Mouse (Mus musculus): ENCODE data around the gene Selenot.
"Not testable (repeated sequence)": the region's sequence is repeated elsewhere in the genome, so short reads cannot be mapped to it uniquely, and the experiment has no call there.

Gene Selenot

DNA sequence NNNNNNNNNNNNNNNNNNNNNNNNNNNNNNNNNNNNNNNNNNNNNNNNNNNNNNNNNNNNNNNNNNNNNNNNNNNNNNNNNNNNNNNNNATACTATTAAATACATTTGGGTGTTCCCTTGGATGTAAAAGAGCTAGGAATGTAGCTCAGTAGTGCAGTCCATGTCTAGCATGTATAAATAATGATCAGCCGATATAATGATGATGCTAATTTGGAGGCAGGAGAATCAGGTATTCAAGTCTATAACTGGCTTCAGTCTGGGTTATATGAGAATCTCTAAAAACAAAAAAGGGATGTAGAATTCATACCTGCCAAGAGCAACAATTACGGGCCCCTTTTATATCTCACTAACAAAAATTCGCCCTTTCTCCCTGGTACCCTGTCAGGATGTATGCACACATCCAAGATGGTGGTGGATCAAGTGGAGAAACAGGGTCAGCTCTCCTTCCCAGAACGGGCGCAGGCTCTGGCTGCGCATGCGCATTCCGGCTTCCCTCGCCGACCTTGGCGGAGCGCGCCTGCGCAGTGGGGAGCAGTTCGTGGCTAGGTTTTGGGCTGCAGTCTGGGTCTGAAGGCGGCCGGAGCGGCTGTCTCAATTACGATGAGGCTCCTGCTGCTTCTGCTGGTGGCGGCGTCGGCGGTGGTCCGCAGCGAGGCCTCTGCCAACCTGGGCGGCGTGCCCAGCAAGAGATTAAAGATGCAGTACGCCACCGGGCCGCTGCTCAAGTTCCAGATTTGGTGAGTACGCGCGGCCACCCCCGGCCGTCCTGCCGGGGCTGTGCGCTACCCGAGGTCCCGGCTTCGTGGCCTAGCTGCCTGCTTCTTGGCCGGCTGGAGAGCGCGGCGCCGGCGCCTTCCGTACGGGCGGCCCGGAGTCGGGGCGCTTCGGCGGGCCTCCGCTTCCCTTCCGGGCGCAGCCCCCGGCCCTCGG lies at the start of gene Selenot:
TSS of gene Selenot (plus strand) at position 500 of the 930 bp plus-strand sequence.
- DNase-seq (ENCODE audit: low spot score in 2 of 2) = peak; percentile 94 to 95

DNA sequence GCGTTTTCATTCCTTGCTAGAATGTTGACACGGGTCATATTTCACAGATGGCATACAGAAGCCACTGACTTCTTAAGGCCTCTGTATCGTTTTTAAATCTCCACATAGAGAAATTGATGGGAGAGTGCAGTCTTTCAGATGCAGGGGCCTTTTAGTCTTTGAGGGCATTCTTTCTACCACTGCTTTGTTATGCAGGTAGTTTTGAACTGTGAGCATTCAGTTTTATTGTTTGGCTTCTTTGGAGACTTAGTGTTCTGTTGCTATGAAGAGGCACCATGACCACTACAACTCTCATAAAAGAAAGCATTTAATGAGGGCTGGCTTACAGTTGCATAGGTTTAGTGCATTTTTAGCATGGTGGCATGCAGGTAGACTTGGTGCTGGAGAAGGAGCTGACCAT lies 39.9 kb upstream of the Selenot start:
- DNase-seq (ENCODE audit: low spot score in 2 of 2) = no peak

DNA sequence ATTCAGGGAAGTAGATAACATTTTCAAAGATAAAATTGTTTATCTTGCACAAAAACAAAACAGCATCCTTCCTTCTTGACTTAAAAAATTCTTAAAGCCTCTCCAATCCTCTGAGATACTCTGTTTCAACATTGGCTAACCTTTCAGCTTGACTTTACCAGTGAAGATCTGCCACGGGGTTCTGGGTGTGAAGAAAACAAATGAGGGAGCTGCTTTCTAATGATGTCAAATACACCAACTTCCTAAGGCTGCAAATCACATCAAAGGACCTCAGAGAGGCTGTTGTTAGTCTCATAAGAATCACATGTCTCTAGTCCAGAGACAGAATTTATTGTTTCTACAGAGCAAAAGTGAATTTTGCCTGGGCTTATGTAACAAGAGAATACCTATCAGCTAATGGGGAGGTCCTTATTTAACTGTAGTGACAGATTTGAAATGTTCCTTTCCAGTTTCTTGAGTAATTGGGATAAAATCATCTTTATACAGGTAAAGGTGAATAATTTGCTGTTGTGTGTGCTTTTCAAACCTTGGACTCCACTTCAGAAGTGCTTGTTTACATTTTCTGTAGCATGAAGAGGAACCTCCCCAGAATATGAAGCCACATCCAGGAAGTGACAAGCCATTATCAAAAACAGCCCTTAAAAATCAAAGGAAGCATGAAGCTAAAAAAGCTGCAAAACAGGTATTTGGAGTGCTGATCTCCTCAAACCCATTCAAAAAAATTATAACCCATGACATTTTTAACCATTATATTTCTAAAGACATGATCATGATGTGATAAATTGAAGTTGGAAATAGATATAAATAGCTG lies 24.2 kb upstream of the Selenot start:
- peak; percentile 10 to 12 for DNase-seq (ENCODE audit: low spot score in 2 of 2)

DNA sequence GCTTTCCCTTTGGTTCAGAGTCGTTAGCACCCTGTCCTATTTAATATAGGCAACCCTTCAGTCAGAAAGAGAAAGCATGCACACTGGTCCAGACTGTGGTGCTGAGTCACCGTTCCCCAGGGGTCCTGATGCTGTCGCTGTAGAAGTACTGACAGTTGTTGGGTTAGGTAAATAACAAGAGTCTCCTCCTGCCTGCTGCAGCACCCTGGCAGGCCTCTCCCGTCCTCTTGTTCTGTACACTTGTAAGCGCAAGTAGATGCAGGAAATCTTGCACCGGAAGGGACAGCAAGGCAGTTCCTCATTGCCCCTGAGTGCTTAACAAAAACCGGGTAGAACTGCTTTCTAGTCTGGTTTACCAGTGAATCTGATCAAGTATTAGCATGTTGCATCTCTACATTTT lies 19.8 kb upstream of the Selenot start:
- DNase-seq (ENCODE audit: low spot score in 2 of 2) = no peak

DNA sequence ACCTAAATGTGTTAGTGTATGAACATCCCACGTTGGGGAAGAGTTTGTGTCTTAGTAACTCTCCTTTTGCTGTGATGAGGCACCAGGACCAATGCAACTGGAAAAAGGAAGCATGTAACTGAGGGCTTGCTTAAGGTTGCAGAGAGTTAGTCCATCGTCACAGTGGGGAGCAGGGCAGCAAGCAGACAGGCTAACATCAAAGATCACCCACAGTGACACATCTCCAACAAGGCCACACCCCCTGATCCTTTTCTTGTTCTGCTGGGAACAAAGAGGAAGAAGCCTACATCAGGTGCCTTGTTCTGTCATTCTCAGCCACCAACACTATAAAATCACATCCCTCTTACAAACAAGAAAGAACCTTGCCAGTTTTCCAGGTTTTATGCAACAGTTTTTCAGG lies 16.5 kb upstream of the Selenot start:
- no peak for DNase-seq (ENCODE audit: low spot score in 2 of 2)

DNA sequence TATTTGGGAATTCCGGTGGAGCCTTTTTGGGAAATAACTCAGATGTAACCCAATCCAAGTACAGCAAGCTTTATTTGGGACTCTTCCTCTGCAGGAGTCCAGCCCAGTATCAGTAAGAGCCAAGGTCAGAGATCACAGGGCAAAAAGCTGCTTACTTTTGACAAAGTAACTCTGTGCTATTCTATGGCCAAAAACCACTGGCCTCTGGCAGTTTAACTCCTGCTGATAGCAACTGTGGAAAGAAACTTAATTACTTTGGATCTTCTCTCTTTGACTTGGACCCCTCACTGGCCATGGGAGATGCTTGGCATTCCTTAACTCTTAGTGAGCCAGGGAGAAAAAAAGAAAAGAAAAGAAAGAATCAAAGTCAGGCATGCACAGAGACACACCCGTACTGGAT lies 15.0 kb upstream of the Selenot start:
- no peak for DNase-seq (ENCODE audit: low spot score in 2 of 2)

DNA sequence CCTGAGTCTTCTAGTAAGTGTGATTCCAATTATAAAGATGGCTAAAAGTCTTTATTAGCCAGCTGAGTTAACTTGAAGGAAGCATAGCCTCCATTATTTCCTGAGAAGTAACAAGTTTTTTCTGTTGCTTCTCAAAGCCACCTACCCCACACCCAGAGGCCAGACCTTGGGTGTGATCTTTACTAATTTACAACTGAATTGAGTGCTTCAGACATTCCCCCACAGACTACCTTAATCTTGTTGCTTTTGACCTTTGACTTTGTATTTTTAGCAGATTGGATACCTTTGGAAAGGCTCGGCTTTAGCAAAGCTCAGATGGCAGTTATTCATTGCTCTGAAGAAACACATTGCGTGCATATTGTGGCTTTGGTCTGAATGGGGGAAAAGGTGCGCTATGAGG lies 5.6 kb upstream of the Selenot start:
- DNase-seq (ENCODE audit: low spot score in 2 of 2) = no peak

DNA sequence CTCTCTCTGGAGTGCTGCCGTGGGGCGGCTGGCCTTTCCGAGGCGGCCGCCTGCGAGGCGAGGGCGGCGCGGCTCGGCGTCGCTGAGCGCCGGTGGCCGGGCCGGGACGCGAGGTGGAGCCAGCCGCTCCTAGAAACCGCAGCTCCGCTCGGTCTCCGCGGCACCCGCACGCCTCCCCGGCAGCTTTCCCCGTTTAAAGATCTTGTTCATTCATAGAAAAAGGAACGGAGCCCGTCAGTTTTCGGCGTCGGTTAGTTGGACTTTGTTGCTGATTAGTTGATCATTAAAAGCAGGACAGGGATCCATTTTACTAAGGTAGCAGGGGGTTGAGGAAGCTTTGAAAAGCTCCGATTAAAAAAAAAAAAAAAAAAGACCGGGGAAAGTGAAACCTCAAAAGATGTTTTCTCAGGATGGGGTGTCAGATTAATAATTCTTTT lies 649 bp downstream of the Selenot start:
- no peak for DNase-seq (ENCODE audit: low spot score in 2 of 2)

DNA sequence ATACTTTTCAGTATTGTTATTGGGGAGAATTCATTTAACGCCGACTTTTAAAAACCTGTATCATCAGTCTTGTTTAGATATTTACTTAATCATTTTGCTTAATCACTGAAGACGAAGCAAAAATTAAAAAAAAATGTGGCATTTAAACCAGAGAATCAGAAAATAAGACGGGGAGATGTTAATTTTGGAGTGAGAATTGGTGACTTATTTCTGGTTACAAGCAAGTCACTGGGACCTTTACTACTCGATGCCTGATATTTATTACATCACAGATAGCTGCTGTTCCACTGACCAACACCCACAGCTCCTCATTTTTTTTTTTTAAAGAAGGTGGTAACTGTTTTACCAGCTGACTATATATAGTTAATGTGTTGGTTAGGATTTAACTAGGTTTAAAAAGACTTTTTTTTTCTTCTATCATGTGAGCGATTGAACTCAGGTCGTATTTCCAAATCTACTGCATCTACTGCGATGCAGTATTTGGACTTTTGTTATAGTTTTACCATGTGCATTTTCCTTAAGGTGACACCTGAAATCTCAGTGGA lies 1.1 kb downstream of the Selenot start:
- DNase-seq (ENCODE audit: low spot score in 2 of 2) = no peak

DNA sequence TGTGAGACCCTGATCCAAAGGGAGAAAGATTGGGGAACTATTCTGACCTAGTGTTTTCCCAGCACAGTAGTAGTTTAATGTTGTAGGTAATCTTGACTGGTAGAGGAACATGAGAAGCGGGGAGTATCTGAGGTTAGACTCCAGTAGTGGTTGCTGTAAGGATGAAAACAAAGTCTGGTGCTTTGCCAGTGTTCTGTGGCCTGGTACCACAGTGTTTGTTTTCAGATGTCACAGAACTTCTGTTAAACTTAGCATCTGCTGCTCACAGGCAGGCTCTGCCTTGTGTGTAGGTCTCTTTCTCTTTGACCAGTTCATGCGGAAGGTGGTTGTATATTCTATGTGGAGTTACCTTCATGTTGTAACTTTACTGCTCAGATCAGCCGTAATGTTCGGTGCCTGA lies 5.1 kb downstream of the Selenot start:
- DNase-seq (ENCODE audit: low spot score in 2 of 2) = peak; percentile 6 to 11

DNA sequence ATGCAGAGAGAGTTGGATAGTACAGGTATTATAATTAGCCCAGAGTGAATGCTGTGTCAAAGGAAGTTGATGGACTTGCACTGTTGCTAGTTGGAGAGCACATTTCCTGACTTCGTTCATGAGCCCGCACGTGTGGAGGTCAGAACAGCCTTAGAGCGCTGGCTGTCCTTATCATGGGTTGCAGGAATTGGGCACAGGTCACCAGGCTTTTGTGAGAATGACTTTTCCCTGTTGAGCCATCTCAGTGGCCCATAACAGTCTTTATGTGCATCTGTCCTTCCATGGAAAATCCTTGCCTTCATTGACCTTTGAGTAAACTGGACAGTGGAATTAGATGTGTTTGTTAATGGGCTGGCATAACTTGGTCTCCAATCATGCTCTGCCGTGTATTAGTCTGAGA lies 5.9 kb downstream of the Selenot start:
- DNase-seq (ENCODE audit: low spot score in 2 of 2) = no peak

DNA sequence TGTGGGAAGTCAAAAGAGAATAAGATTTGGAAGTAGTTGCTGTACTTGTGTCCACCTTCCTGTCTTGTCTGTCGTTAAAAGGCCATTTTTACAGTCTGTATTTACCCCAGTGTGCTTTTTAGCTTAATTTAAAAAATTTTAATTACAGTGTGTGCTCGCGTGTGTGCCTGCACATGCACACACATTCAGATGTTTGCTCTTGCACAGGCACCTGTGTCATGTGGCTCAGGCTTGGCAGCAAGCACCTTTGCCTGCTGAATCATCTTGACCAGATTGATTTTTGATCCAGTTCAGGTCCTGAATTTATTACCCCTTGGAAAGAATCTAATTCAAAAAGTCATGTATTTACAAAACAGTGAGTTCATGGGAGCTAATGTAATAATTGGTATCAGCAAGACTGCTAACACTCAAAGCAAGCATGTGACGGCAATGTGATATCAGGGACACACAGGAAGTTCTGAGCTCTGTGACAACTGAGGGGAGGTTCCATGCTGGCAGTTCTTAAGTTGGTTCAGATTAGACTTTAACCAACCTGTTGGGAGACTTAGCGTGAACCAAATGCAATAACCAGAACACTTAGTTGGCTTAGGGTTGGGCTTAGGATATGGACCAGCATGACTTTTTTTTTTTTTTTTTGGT lies 6.5 kb downstream of the Selenot start:
- peak; percentile 32 to 42 for DNase-seq (ENCODE audit: low spot score in 2 of 2)

DNA sequence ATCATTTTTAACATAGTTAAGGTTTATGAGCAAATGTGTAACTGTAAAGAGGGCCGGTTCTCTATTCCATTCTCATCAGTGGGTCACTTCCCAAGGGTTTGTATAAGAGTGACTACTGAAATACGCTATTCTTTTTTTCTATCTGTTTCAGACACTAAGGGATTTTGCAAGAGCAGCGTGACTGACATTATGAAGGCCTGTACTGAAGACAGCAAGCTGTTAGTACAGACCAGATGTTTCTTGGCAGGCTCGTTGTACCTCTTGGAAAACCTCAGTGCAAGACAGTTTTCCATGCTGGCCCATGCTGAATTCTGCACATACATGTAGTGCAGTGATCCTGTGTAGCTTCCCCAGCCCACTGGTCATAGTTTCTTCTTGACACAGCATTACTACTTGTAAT lies 14.1 kb downstream of the Selenot start:
- not testable (repeated sequence) for DNase-seq (ENCODE audit: low spot score in 2 of 2)

DNA sequence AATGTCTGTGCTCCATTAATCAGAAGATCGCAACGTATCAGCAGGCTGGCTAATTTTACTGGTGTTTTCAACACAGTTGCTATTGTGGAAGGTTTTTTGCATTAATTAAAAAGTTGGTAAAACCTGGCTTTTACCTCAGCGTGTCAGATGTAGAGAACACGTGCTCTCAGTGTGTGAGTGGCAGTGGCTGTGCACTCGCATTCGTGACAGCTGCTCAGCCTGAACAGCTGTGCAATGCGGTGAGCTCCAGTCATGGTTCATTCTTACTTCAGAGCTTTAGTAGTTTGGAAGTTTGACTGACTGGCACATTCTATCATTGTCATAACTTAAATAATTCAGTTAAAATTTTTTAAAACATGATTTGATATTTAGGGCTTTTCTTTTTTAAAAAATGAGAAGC lies 16.2 kb downstream of the Selenot start:
- not testable (repeated sequence) for DNase-seq (ENCODE audit: low spot score in 2 of 2)

DNA sequence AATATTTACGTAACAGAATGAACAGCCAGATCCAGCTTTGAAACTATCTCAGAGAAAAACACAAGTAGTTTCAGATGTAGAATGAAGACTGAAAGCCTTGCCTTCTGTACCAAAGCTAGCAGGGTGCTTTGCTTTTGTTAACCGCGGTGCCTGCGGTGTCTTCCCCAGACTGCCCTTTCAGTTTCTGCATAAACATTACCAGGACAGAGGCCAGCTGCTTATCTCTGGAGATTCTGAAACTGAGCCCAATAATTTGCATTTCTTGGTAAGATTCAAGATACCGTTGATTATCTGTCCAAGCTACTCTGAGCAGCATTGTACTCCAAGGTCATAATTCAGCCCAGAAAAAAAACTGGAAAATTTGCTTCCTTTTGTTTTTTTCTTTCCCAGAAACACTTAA lies 17.2 kb downstream of the Selenot start:
- no peak for DNase-seq (ENCODE audit: low spot score in 2 of 2)

DNA sequence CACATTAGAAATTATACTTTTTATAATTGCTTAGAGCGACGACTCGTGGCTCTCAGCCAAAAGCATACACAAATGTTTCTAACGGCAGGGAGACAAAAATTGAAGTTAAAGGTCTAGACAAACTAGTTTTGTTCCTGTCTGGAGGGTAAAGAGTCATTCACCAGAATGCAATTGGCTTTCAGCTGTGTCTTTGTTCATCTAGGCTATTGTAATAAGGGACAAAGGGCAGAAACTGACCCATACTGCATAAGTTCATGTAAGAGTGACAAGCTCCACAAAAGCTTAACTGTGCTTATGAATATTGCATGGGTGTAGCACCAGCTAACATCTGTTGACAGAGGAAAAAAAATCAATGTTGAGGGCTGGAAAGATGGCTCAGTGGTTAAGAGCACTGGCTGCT lies 32.1 kb downstream of the Selenot start:
- no peak for DNase-seq (ENCODE audit: low spot score in 2 of 2)

DNA sequence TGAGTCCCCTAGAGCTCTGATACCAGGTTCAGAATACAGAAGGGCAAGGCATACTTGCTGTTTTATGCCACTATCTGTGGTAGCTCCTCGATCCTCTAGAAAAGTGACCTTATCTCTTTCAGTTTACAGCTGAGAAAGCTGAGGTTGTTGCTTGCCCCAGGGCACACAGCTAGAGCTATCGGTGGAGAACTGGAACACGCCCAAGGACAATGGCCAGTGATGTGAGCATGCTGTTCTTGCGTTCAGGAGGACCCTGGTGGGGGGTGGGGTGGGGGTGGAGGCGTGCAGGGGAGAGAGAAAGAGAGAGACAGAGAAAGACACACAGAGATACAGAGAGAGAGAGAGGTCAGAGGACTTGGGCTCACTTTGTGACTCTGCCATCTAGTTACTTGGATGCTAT lies 33.5 kb downstream of the Selenot start:
- DNase-seq (ENCODE audit: low spot score in 2 of 2) = no peak

DNA sequence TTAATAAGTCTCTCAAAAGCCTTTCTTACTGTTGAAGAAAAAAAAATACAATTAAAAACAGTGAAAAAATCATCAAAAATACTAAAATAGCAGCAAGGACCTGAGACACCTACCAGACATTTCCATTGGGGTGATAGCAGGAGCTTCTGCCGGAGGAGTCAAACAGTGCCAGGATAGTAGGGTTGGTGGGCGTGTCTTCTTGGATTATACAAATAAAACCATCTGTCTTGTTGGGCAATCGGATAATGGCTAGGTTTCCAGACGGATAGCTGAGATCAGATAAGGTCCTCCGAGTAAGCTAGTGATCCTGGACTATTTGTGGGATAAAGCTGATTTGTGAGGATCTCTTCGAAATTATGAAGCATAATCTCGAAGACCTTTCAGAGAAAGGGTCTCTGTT lies 44.6 kb downstream of the Selenot start:
- no peak for DNase-seq (ENCODE audit: low spot score in 2 of 2)

DNA sequence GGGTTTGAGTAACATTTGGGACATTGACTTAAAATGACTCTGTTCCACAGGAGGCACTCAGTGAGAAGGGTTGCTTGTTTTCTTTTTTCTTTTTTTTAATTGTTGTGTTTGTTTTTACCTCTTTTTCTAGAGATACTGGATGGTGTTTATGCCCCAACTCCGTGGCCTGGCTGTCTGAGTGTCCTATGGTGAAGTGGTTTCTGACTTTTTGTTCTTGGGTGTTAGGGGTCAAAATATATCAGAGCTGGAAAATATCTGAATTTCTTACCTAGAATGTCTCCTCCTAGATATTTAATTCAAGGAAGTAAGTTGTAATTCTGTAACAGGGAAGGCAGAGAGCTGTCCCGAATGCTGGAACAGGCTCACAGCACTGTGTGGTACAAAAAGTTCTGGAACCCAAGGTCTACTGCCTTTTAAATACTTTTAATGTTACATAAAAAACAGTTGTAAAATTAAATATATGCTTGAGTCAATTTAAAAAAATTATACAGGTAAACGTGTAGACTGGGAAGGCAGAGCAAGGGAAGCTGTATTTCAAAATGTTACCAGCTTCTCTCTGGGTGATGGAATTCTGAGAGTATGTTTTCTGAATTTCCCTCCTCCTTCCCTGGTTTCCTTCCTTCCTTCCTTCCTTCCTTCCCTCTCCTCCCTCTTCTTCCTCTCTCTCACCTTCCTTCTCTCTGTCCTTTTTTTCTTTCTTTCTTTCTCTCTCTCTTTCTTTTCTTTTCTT lies 46.4 kb downstream of the Selenot start:
- DNase-seq (ENCODE audit: low spot score in 2 of 2) = no peak

DNA sequence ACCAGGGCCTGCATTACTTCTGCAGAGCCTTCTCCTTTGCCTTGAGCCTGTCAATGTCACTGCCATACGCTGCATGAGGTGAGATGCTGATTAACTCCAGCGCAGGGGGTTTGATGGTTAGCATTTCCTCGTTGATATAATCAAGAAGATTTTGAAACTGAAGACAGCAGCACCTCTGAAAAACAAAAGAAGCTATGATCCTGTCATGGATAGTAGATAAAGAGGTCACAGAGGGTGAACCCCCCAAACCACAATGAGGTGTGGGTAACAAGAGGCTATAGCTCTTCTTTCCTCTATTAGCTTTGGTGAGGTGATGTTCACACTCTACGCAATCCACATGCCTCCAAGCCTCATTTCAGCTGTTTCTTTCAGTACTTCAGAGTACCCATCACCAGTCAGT lies 48.5 kb downstream of the Selenot start:
- DNase-seq (ENCODE audit: low spot score in 2 of 2) = no peak

DNA sequence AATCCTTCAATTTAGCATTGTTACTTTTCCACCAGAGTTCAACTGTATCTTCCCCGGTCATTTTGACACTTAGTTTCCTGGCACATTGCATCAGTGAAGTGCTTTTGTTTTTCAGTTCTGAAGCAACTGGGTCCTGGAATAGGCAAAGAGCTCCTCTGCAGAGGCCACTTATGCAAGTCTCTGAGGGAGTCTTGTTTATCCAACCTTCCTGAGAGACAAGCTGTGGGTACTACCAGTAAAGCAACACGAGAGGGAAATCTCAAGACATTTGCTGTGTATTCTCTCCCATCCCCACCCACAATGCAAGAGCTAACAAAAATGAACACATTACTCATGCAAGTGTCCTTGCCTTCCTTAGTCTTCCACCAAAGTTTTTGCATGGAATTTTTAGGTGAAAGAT lies 55.3 kb downstream of the Selenot start:
- DNase-seq (ENCODE audit: low spot score in 2 of 2) = no peak
